Mouse (Mus musculus) liver, postnatal 0 days (tissue): Measurements from ENCODE around the gene Zfhx3.

Experiments
- CTCF ChIP-seq: sonication (generic); IDR thresholded peaks from 2 replicates; pipeline ENCODE4 v1.5.1; 2016; ENCODE audit warnings: antibody characterized with exemption, low read depth
- EP300 ChIP-seq: IDR thresholded peaks from 2 replicates; pipeline ENCODE4 v1.6.1; 2016; ENCODE audit warnings: antibody characterized with exemption, low read depth, mild to moderate bottlenecking

- TF ChIP-seq CTCF (no peak), EP300 (no peak)
These were observed 343.7 kb downstream of the Zfhx3 start for GRCm38 (mm10) chr8:108286117-108286516.
